Mouse (Mus musculus): Measurements from ENCODE around the gene Slc34a3. TPM values are rescaled to one million over a fixed set of nuclear protein-coding genes. Genes with fewer than 3 reads are reported as not detected.
"Not testable (repeated sequence)": the region's sequence is repeated elsewhere in the genome, so short reads cannot be mapped to it uniquely, and the experiment has no call there.

The Slc34a3 gene
- polyA plus RNA-seq, 1 experiment = not detected

DNA sequence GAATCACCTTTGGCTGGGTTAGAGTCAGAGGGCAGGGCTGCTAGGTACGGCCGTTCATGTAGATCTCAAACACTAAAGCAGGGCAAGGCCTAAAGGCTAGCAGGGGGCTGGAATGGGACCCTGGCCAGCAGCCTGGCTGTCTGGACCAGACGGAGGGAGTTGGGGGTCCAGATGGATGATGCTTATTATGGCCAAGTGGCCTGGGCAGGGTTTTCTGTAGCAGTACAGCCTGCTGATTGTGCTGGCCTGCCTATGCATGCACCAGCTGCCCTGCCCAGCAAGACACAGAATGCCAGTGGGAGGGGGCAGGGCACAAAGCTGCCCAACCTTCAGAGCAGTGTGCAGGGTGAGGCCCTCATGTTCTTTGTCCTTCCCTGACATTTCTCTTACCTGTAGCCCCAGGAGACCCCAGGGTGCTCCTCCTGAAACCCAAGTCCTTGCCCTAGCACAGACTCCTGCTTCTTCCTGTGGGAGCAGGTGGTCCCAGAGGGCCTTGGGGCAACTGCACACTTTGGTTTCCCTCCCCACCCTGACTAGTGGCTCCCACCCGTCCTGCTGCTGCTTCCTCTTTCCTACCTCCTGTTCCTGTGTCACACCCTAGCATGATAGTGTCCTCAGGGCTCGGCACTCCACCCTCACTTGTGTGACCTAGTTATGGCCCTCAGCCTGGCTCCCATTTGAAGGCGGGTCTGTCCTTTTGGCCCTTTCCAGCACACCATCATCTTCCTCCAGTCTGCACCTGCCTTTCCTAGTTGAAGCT is 31.9 kb upstream of the Slc34a3 start:
- H3K27ac ChIP-seq (ENCODE audit: insufficient read depth, low read length) = no peak overlapping the region
- no peak for TF ChIP-seq CTCF (IDR thresholded peaks at IDR 0.05; ENCODE audit: borderline replicate concordance, insufficient read depth, low read length)
- no peak for TF ChIP-seq POLR2A (IDR thresholded peaks at IDR 0.05; ENCODE audit: low read depth, low read length)
- H3K4me1 ChIP-seq (ENCODE audit: control insufficient read depth, insufficient read depth, low read length) = peaks cover 9% of the 10 kb centered on the region
- no peak overlapping the region for H3K4me3 ChIP-seq (ENCODE audit: insufficient read depth, low read length)

DNA sequence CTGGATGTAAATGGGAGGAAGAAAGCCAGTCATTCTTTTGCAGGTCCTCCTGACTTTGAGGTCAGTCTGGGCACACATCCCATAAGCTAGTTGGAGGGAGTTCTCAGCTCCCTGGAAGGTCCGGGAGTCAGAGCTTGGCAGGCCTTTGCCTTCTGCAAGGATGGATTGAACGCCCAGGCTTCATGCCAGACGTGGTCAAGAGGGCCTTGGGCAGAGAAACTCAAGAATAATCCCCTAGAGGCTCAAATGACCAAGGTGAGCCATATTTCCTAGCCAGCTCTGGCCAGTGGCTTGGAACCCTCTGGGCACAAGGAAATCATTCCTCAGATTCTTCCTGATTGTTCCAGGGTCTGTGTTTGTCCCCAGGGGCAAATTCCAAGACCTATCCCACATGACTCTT is 30.7 kb upstream of the Slc34a3 start:
- Histone ChIP-seq H3K27ac (ENCODE audit: insufficient read depth, low read length) (no peak overlapping the region), H3K4me3 (ENCODE audit: insufficient read depth, low read length) (no peak overlapping the region), H3K4me1 (ENCODE audit: control insufficient read depth, insufficient read depth, low read length) (peaks cover 9% of the 10 kb centered on the region)
- TF ChIP-seq CTCF (IDR thresholded peaks at IDR 0.05; ENCODE audit: borderline replicate concordance, insufficient read depth, low read length) (no peak), POLR2A (IDR thresholded peaks at IDR 0.05; ENCODE audit: low read depth, low read length) (no peak)

DNA sequence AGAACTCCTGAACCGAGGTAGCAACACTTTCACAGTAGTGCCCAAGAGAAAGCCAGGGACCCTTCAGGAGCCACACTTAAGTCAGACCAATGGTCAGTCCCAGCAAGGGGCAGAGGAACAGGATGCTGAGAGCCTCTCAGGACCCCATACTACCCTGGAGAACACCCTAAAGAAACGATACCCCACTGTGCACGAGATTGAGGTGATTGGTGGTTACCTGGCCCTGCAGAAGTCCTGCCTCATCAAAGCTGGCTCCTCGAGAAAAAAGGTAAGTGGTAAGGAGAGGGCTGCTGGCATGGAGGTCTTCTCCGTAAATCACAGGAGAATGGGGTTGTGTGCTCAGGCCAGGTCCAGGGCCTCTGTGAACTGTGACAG is 30.1 kb upstream of the Slc34a3 start:
- H3K4me3 ChIP-seq (ENCODE audit: insufficient read depth, low read length) = peak overlapping the region; percentile 70; the same call in 1 of the 2 replicates
- TF ChIP-seq POLR2A (IDR thresholded peaks at IDR 0.05; ENCODE audit: low read depth, low read length) (no peak), CTCF (IDR thresholded peaks at IDR 0.05; ENCODE audit: borderline replicate concordance, insufficient read depth, low read length) (no peak)
- H3K27ac ChIP-seq (ENCODE audit: insufficient read depth, low read length) = no peak overlapping the region
- H3K4me1 ChIP-seq (ENCODE audit: control insufficient read depth, insufficient read depth, low read length) = peaks cover 9% of the 10 kb centered on the region

DNA sequence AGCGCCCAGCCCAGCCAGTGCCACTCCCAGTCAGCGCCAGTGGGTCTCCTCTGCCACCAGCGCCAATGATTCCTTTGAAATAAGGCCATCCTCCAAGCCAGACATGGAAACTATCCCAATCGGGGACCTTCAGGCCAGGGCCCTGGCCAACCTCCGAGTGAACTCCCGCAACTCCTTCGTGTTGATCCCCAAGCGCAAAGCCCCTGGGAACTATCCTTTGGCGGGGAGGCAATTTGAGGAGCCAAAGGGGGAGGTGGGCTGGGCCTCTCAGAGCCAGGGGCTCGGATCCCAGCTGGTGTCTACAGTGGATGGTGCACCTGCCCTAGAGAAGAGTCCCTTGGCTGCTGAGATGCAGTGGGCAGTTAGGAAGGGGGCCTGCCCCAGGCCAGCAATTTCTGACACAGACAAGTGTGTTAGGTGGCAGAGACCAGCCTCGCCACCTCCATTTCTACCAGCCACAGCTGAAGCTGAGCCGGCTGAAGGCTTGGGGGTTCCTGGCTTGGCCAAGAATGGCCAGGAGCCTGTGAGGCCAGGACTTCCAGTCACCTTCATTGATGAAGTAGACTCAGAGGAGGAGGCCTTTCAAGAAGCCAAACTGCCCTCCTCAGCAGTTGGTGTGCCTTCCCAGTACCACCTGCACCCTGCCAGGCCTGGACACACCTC is 29.6 kb upstream of the Slc34a3 start:
- Histone ChIP-seq H3K4me1 (ENCODE audit: control insufficient read depth, insufficient read depth, low read length) (peaks cover 9% of the 10 kb centered on the region), H3K4me3 (ENCODE audit: insufficient read depth, low read length) (peak overlapping the region; percentile 70), H3K27ac (ENCODE audit: insufficient read depth, low read length) (no peak overlapping the region)
- TF ChIP-seq CTCF (IDR thresholded peaks at IDR 0.05; ENCODE audit: borderline replicate concordance, insufficient read depth, low read length) = no peak
- no peak for TF ChIP-seq POLR2A (IDR thresholded peaks at IDR 0.05; ENCODE audit: low read depth, low read length)

DNA sequence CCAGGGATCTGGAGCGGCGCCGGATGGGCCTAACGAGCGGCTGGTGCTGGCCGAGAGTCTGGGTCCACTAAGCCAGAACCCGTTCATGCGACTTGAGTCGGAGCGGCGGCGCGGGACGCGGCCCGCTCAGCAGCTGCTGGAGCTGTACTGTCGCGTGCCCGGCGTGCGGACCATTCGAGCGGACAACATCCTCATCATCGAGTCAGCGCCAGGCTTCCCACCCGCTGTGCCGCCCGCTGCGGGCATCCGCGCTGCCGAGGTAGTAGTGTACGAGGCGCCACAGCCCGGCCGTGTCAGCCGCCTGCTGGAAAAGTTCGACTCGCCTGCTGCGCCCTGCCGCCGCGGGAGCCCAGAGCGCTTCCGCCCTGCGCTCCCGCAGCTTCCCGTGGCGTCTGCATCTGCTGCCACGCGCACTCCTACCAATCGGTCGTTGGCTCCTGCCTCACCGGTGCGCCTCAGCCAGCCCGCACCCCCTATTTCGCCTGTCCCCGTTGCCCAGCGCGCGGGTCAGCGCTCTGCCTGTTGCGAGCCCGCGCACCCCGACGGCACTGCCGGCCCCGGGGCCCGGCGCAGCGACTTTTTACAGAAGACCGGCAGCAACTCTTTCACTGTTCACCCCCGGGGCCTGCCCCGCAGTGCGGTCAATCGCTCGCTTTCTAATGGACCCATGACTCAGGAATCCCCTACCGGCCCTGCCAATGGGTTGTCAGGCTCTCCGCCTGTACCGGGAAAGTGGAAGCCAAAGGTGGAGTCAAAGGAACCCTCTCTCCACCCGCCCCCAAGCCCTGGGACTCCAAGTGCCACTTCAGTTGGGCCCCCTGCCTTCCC is 28.8 kb upstream of the Slc34a3 start:
- Histone ChIP-seq H3K4me3 (ENCODE audit: insufficient read depth, low read length) (peak overlapping the region; percentile 70), H3K4me1 (ENCODE audit: control insufficient read depth, insufficient read depth, low read length) (peaks cover 9% of the 10 kb centered on the region), H3K27ac (ENCODE audit: insufficient read depth, low read length) (no peak overlapping the region)
- no peak for TF ChIP-seq CTCF (IDR thresholded peaks at IDR 0.05; ENCODE audit: borderline replicate concordance, insufficient read depth, low read length)
- no peak for TF ChIP-seq POLR2A (IDR thresholded peaks at IDR 0.05; ENCODE audit: low read depth, low read length)

DNA sequence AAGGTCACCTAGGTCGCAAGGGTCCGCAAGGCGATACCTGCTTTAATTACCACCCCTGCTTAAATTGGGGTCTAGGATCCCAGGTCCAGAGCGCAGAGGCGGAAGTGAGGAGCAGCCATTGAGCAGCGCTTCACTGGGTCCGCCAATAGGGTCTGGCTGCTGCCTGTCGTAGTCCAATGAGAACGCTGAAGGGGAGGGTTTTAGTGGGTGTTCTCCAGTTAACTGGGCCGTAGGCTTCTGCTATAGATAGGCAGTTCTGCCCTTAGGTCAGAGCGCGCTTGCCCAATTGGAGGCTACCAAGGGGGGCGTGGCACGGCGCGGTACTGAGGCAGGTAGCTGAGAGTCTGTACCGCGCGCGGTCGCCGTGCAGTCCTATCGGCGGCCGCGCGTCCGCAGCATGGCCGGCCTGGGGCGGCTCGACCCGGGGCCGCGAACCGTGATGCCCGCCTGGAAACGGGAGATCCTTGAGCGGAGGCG is 28.2 kb upstream of the Slc34a3 start, which contains the start of gene Tprn:
Tprn (plus strand) TSS at position 328 of the 477 bp plus-strand sequence.
- H3K4me1 ChIP-seq (ENCODE audit: control insufficient read depth, insufficient read depth, low read length) = peaks cover 9% of the 10 kb centered on the region
- H3K27ac ChIP-seq (ENCODE audit: insufficient read depth, low read length) = no peak within 1 kb of the TSS
- peak within 1 kb of the TSS; percentile 70 for H3K4me3 ChIP-seq (ENCODE audit: insufficient read depth, low read length)
- no peak for TF ChIP-seq CTCF (IDR thresholded peaks at IDR 0.05; ENCODE audit: borderline replicate concordance, insufficient read depth, low read length)
- peak; percentile 56 for TF ChIP-seq POLR2A (IDR thresholded peaks at IDR 0.05; ENCODE audit: low read depth, low read length)

DNA sequence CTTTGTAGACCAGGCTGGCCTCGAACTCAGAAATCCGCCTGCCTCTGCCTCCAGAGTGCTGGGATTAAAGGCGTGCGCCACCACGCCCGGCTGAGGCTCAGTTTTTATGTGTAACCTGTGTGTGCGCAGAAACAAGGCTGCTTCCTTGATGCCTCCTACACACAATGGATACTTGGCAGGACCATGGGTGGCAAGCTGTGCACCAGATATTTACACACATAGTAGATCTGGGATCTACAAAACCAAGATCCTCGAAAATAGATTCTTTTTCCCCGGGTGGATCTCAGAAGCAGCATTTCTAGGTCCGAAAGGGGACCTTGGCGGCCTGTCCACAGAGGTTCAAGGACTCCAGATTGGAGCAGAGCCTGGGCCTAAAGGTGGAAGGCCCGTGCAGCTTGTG is 27.7 kb upstream of the Slc34a3 start:
- no peak for TF ChIP-seq CTCF (IDR thresholded peaks at IDR 0.05; ENCODE audit: borderline replicate concordance, insufficient read depth, low read length)
- TF ChIP-seq POLR2A (IDR thresholded peaks at IDR 0.05; ENCODE audit: low read depth, low read length) = no peak
- no peak overlapping the region for H3K27ac ChIP-seq (ENCODE audit: insufficient read depth, low read length)
- H3K4me1 ChIP-seq (ENCODE audit: control insufficient read depth, insufficient read depth, low read length) = peaks cover 9% of the 10 kb centered on the region
- H3K4me3 ChIP-seq (ENCODE audit: insufficient read depth, low read length) = peak overlapping the region; percentile 8

DNA sequence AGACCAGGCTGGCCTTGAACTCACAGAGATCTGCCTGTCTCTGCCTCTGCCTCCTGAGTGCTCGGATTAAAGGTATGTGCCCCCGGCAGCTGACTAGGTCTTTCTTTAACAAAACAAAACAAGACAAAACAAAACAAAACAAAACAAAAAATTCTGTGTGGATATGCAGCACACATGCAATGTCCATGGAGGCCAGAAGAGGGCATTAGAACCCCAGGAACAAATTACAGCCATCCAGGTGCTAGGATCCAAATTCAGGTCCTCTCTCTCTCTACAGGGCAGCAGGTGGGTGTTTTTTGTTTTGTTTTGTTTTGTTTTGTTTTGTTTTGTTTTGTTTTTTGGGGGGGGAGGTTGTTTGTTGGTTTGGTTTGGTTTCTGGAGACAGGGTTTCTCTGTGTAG is 24.7 kb upstream of the Slc34a3 start:
- Histone ChIP-seq H3K27ac (ENCODE audit: insufficient read depth, low read length) (no peak overlapping the region), H3K4me3 (ENCODE audit: insufficient read depth, low read length) (no peak overlapping the region), H3K4me1 (ENCODE audit: control insufficient read depth, insufficient read depth, low read length) (0 out of 2 replicates have a peak, but pooled peaks cover under 1% of the 10 kb centered on the region)
- TF ChIP-seq CTCF (IDR thresholded peaks at IDR 0.05; ENCODE audit: borderline replicate concordance, insufficient read depth, low read length) (no peak), POLR2A (IDR thresholded peaks at IDR 0.05; ENCODE audit: low read depth, low read length) (no peak)

DNA sequence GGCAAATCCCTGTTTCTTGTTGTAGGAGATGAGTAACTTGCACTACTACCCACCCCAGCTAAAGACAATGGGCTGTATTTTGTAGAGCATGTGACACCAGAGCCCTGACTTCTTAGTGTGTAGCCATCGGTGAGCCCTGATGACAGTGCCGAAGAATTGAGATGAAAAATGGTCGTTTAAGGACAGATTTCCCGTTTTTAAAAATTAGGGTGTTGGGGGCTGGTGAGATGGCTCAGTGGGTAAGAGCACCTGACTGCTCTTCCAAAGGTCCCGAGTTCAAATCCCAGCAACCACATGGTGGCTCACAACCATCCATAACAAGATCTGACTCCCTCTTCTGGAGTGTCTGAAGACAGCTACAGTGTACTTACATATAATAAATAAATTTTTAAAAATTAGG is 23.1 kb upstream of the Slc34a3 start:
- not testable (repeated sequence) for H3K27ac ChIP-seq (ENCODE audit: insufficient read depth, low read length); H3K4me1 ChIP-seq (ENCODE audit: control insufficient read depth, insufficient read depth, low read length); H3K4me3 ChIP-seq (ENCODE audit: insufficient read depth, low read length)

DNA sequence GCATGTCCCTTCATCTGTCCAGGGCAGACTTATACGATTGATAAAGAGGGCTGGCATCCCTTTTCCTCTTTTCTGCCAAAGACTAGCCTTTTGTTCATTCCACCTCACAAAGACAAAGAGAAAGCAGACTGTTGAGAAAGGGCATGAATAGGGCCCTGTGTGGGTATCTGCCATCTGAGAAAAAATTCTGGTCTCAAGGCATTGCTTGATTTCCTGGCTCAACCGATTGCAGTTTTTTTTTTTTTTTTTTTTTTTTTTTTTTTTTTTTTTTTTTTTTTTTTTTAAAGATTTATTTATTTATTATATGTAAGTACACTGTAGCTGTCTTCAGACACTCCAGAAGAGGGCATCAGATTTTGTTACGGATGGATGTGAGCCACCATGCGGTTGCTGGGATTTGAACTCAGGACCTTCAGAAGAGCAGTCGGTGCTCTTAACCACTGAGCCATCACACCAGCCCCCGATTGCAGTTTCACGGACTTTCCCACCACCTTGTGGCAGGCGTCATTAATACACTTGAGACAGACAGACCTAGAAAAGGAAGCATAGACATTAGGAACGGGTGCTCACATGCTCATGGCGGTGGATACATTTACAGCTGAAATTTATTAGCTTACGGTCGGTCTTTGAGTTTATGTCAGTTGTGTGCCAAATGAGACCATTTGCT is 22.4 kb upstream of the Slc34a3 start:
- not testable (repeated sequence) for H3K27ac ChIP-seq (ENCODE audit: insufficient read depth, low read length); H3K4me1 ChIP-seq (ENCODE audit: control insufficient read depth, insufficient read depth, low read length)
- peak overlapping the region; percentile 92 for H3K4me3 ChIP-seq (ENCODE audit: insufficient read depth, low read length)
